Mouse (Mus musculus): ENCODE results near the gene Dhx38.

Dhx38 gene

GRCm38 (mm10) chr8:109544049-109544448 lies 21.6 kb downstream of the Dhx38 start:
- no peak for DNase-seq (ENCODE audit: low spot score)

- DNase-seq (ENCODE audit: low spot score), result no peak
These were observed 22.7 kb downstream of the Dhx38 start for GRCm38 (mm10) chr8:109542748-109543519.

GRCm38 (mm10) chr8:109542165-109542564 lies 23.5 kb downstream of the Dhx38 start:
- no peak for DNase-seq (ENCODE audit: low spot score)

- DNase-seq (ENCODE audit: low spot score), result peak; percentile 53
These were observed 29.0 kb downstream of the Dhx38 start for GRCm38 (mm10) chr8:109536703-109537102.

GRCm38 (mm10) chr8:109535140-109535990 lies 30.3 kb downstream of the Dhx38 start:
- peak; percentile 16 for DNase-seq (ENCODE audit: low spot score)

GRCm38 (mm10) chr8:109524008-109524407 lies 41.7 kb downstream of the Dhx38 start:
- DNase-seq (ENCODE audit: low spot score), result no peak

GRCm38 (mm10) chr8:109505560-109505959 lies 60.1 kb downstream of the Dhx38 start:
- no peak for DNase-seq (ENCODE audit: low spot score)

- DNase-seq (ENCODE audit: low spot score), result no peak
These were observed 62.1 kb downstream of the Dhx38 start for GRCm38 (mm10) chr8:109503566-109503965.

- peak; percentile 25 for DNase-seq (ENCODE audit: low spot score)
These were observed 66.5 kb downstream of the Dhx38 start for GRCm38 (mm10) chr8:109499009-109499717.

Data from lung, postnatal 25 days (tissue).